Mouse (Mus musculus): ENCODE measurements around the gene Ttc19. TPM values are rescaled to one million over a fixed set of nuclear protein-coding genes. Genes with fewer than 3 reads are reported as not detected.
A peak's percentile ranks its signal among the peaks of the same experiment; 100 is the strongest.

Ttc19 gene
- total and polyA plus RNA-seq, 2 experiments from 2014 or later: 47.5 to 49.1 TPM

DNA sequence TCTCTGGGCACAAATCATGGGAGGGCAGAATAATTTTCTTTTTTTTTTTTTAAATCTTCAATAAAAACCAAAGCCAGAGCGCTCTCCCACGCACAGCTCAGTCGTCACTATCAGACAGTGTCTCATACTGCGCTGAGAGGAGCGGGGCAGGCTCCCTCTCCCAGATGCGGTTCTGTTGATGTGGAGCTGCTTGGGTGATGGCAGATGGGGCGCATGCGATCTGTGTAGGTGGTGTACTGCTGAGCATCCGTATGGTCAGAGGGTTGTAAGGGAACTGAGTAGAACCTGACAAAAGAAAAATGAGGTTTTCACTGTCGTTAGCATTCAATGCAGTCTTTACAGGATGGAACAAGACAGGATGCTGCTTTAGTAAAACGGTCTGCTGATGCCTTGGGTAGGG lies 36.5 kb downstream of the Ttc19 start:
- Histone ChIP-seq H3K4me2 (ENCODE audit: low read depth, low read length, poor library complexity, severe bottlenecking) (no peak overlapping the region), H3K27ac (ENCODE audit: low read depth, low read length) (no peak overlapping the region), H3K9ac (replicated peaks; ENCODE audit: low read length, poor library complexity, severe bottlenecking) (no peak overlapping the region), H3K4me3 (ENCODE audit: low read depth, low read length) (no peak overlapping the region), H3K4me1 (ENCODE audit: insufficient read depth, low read length) (no peaks in the 10 kb centered on the region), H3K36me3 (ENCODE audit: insufficient read depth, low read length) (peaks cover 47% of the 10 kb centered on the region), H3K9me3 (ENCODE audit: low read length) (no peaks in the 10 kb centered on the region), H3K27me3 (ENCODE audit: insufficient read depth, low read length) (no peaks in the 10 kb centered on the region)
- no peak for ATAC-seq (ENCODE audit: low FRiP score)
- no peak for DNase-seq (ENCODE audit: low spot score)
- 90% methylated on average over 11 of the region's 11 CpGs for WGBS
- no peak for TF ChIP-seq CTCF (IDR thresholded peaks at IDR 0.05)

DNA sequence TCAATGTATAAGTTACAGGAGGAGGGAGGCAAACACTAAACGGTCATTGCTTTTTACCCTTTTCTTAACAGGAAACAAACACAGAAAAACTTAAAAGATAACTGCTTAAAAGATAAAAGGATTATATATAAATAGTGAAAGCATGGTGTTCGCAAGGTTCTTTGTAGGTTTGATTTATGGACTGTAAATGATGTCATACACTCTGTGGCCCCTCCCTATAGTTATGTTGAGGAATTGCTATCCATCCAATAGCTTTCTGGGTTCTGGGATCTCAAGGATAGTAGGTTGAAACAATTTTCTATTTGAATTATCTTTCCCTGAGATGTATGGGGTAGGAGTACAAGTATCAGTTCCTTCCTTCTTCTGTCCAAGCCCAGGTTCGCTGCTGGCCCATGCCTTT lies 38.8 kb downstream of the Ttc19 start:
- Histone ChIP-seq H3K4me3 (ENCODE audit: low read depth, low read length) (no peak overlapping the region), H3K9me3 (ENCODE audit: low read length) (no peaks in the 10 kb centered on the region), H3K4me2 (ENCODE audit: low read depth, low read length, poor library complexity, severe bottlenecking) (no peak overlapping the region), H3K4me1 (ENCODE audit: insufficient read depth, low read length) (no peaks in the 10 kb centered on the region), H3K9ac (replicated peaks; ENCODE audit: low read length, poor library complexity, severe bottlenecking) (no peak overlapping the region), H3K36me3 (ENCODE audit: insufficient read depth, low read length) (peaks cover 41% of the 10 kb centered on the region), H3K27ac (ENCODE audit: low read depth, low read length) (no peak overlapping the region), H3K27me3 (ENCODE audit: insufficient read depth, low read length) (no peaks in the 10 kb centered on the region)
- no peak for DNase-seq (ENCODE audit: low spot score)
- WGBS: 92% methylated on average over 3 of the region's 3 CpGs
- ATAC-seq (ENCODE audit: low FRiP score): no peak
- no peak for TF ChIP-seq CTCF (IDR thresholded peaks at IDR 0.05)

DNA sequence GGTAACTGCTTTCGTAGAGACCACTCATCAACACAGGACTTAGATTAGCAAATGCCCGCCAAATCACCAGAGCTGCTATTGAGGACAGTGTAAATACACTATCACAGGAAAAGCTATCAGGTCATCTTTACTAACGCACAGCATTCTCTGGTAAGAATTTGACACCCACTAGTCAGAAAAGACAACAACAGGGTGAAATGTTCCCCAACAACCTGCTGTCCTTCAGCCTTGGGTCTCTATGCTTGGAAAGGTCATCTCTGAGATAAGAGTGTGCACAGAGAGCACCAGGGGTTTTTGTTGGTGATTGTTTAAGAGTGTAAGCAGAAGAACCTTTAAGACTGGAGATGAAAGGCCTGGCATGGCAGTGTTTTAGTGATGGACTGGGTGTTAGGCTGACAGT lies 42.4 kb downstream of the Ttc19 start:
- Histone ChIP-seq H3K9me3 (ENCODE audit: low read length) (no peaks in the 10 kb centered on the region), H3K36me3 (ENCODE audit: insufficient read depth, low read length) (peaks cover 29% of the 10 kb centered on the region), H3K9ac (replicated peaks; ENCODE audit: low read length, poor library complexity, severe bottlenecking) (no peak overlapping the region), H3K4me1 (ENCODE audit: insufficient read depth, low read length) (no peaks in the 10 kb centered on the region), H3K27ac (ENCODE audit: low read depth, low read length) (no peak overlapping the region), H3K4me3 (ENCODE audit: low read depth, low read length) (no peak overlapping the region), H3K27me3 (ENCODE audit: insufficient read depth, low read length) (no peaks in the 10 kb centered on the region), H3K4me2 (ENCODE audit: low read depth, low read length, poor library complexity, severe bottlenecking) (no peak overlapping the region)
- no peak for TF ChIP-seq CTCF (IDR thresholded peaks at IDR 0.05)
- ATAC-seq (ENCODE audit: low FRiP score) (no peak), DNase-seq (ENCODE audit: low spot score) (no peak)
- WGBS: 89% methylated on average over 3 of the region's 3 CpGs

DNA sequence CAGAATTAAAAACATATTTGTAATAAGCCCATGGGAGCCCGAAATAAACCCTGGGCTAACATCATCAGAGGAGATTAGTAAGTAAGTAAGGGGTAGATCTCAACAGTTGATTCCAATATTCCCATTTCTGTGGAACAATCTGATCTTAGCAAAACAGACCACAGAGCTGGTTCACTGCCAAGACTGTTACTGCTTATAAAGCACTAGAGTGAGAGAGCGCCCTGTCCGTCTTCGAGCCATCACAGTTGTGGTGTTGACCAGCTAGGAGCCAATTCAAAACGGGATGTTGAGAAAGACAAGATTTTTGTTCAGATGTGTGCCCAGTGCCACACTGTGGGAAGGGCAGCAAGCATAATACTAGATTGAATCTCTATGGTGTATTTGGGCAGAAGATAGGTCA lies 49.9 kb downstream of the Ttc19 start:
- 81% methylated on average over 5 of the region's 5 CpGs for WGBS
- H3K9ac ChIP-seq (replicated peaks; ENCODE audit: low read length, poor library complexity, severe bottlenecking): no peak overlapping the region
- H3K9me3 ChIP-seq (ENCODE audit: low read length): no peaks in the 10 kb centered on the region
- no peak overlapping the region for H3K27ac ChIP-seq (ENCODE audit: low read depth, low read length)
- H3K27me3 ChIP-seq (ENCODE audit: insufficient read depth, low read length): no peaks in the 10 kb centered on the region
- no peaks in the 10 kb centered on the region for H3K4me1 ChIP-seq (ENCODE audit: insufficient read depth, low read length)
- no peak for TF ChIP-seq CTCF (IDR thresholded peaks at IDR 0.05)
- ATAC-seq (ENCODE audit: low FRiP score): no peak
- no peak overlapping the region for H3K4me2 ChIP-seq (ENCODE audit: low read depth, low read length, poor library complexity, severe bottlenecking)
- H3K4me3 ChIP-seq (ENCODE audit: low read depth, low read length): no peak overlapping the region
- peaks cover 57% of the 10 kb centered on the region for H3K36me3 ChIP-seq (ENCODE audit: insufficient read depth, low read length)
- DNase-seq (ENCODE audit: low spot score): peak; percentile 7

DNA sequence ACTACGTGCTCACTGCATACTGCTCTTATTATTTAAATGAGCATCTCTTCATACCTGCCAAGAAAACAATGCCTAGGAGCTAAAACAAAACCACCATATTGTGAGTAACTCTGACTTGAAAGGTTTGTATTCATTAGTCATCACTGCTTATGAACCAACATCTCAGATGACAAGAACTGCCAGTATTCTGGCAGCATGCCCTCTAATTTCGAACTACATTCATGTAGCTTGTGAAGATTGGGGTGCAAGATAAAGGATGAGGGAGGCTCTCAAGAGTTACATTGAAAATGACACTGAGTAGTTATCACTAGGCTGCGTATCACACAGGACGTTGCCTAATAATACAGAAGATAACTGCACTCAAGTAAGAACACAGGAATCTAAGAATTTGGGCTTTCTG lies 51.0 kb downstream of the Ttc19 start:
- Histone ChIP-seq H3K4me3 (ENCODE audit: low read depth, low read length) (no peak overlapping the region), H3K36me3 (ENCODE audit: insufficient read depth, low read length) (peaks cover 52% of the 10 kb centered on the region), H3K27ac (ENCODE audit: low read depth, low read length) (no peak overlapping the region), H3K9ac (replicated peaks; ENCODE audit: low read length, poor library complexity, severe bottlenecking) (no peak overlapping the region), H3K4me2 (ENCODE audit: low read depth, low read length, poor library complexity, severe bottlenecking) (no peak overlapping the region), H3K9me3 (ENCODE audit: low read length) (no peaks in the 10 kb centered on the region), H3K27me3 (ENCODE audit: insufficient read depth, low read length) (no peaks in the 10 kb centered on the region), H3K4me1 (ENCODE audit: insufficient read depth, low read length) (no peaks in the 10 kb centered on the region)
- 86% methylated on average over 4 of the region's 4 CpGs for WGBS
- TF ChIP-seq CTCF (IDR thresholded peaks at IDR 0.05): no peak
- DNase-seq (ENCODE audit: low spot score) (no peak), ATAC-seq (ENCODE audit: low FRiP score) (no peak)

DNA sequence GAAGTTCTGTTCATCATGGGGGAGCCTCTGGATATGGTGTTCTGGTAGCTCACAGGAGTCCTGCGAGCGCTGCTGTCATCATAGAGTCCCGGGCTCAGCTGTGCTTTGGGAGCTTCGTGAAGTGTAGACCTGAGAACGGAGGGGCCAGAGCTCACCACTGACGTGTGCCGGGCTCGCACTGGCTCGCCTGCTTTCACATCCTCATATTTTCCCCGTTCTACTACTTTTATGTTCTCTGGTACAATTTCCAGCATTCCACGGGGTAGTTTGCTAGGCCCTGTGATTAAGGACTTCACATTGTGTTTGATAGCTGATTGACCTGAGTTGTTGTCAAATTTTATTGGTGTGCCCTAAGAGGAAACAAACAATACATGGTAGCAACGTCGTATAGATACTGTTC lies 61.7 kb downstream of the Ttc19 start:
- H3K9me3 ChIP-seq (ENCODE audit: low read length): no peaks in the 10 kb centered on the region
- H3K27me3 ChIP-seq (ENCODE audit: insufficient read depth, low read length): no peaks in the 10 kb centered on the region
- ATAC-seq (ENCODE audit: low FRiP score): no peak
- no peak for TF ChIP-seq CTCF (IDR thresholded peaks at IDR 0.05)
- no peak overlapping the region for H3K4me2 ChIP-seq (ENCODE audit: low read depth, low read length, poor library complexity, severe bottlenecking)
- peaks cover 42% of the 10 kb centered on the region for H3K36me3 ChIP-seq (ENCODE audit: insufficient read depth, low read length)
- no peak overlapping the region for H3K4me3 ChIP-seq (ENCODE audit: low read depth, low read length)
- H3K9ac ChIP-seq (replicated peaks; ENCODE audit: low read length, poor library complexity, severe bottlenecking): no peak overlapping the region
- H3K27ac ChIP-seq (ENCODE audit: low read depth, low read length): no peak overlapping the region
- no peak for DNase-seq (ENCODE audit: low spot score)
- 95% methylated on average over 13 of the region's 13 CpGs for WGBS
- no peaks in the 10 kb centered on the region for H3K4me1 ChIP-seq (ENCODE audit: insufficient read depth, low read length)

Data from midbrain, postnatal 0 days (tissue).